Mouse (Mus musculus): ENCODE results near the gene Pde10a. TPM values are rescaled to one million over a fixed set of nuclear protein-coding genes. Genes with fewer than 3 reads are reported as not detected.

Gene Pde10a
- polyA plus RNA-seq, 1 experiment, result 2.0 TPM

GRCm38 (mm10) chr17:8505669-8506426, 19.3 kb upstream of the Pde10a start:
- Histone ChIP-seq H3K4me3 (ENCODE audit: insufficient read depth, low read depth, low read length) (peak overlapping the region; percentile 0; the same call in 1 of the 2 replicates), H3K36me3 (ENCODE audit: control insufficient read depth, insufficient read depth, low read length) (no peaks in the 10 kb centered on the region), H3K4me1 (ENCODE audit: control insufficient read depth, insufficient read depth, low read length) (no peaks in the 10 kb centered on the region), H3K27ac (ENCODE audit: insufficient read depth, low read depth, low read length) (no peak overlapping the region), H3K27me3 (replicated peaks; ENCODE audit: control insufficient read depth, insufficient read depth, low read length) (no peaks in the 10 kb centered on the region)
- no peak for TF ChIP-seq CTCF (conservative IDR thresholded peaks at IDR 0.05; ENCODE audit: insufficient read depth, insufficient read length, low read depth, low read length)
- no peak for TF ChIP-seq POLR2A (IDR thresholded peaks at IDR 0.05; ENCODE audit: low read depth, low read length)
- peak; percentile 91 for DNase-seq
- WGBS, result 2% methylated on average over 20 of the region's 20 CpGs

- Histone ChIP-seq H3K4me3 (ENCODE audit: insufficient read depth, low read depth, low read length) (no peak overlapping the region), H3K27me3 (replicated peaks; ENCODE audit: control insufficient read depth, insufficient read depth, low read length) (no peaks in the 10 kb centered on the region), H3K36me3 (ENCODE audit: control insufficient read depth, insufficient read depth, low read length) (no peaks in the 10 kb centered on the region), H3K27ac (ENCODE audit: insufficient read depth, low read depth, low read length) (no peak overlapping the region), H3K4me1 (ENCODE audit: control insufficient read depth, insufficient read depth, low read length) (no peaks in the 10 kb centered on the region)
- no peak for DNase-seq
- 71% methylated on average over 6 of the region's 6 CpGs for WGBS
- TF ChIP-seq POLR2A (IDR thresholded peaks at IDR 0.05; ENCODE audit: low read depth, low read length), result no peak
- TF ChIP-seq CTCF (conservative IDR thresholded peaks at IDR 0.05; ENCODE audit: insufficient read depth, insufficient read length, low read depth, low read length), result no peak
Measured at GRCm38 (mm10) chr17:8506726-8507125, 18.4 kb upstream of the Pde10a start.

GRCm38 (mm10) chr17:8507654-8508053, 17.5 kb upstream of the Pde10a start:
- no peak overlapping the region for H3K27ac ChIP-seq (ENCODE audit: insufficient read depth, low read depth, low read length)
- 10% methylated on average over 3 of the region's 3 CpGs for WGBS
- TF ChIP-seq POLR2A (IDR thresholded peaks at IDR 0.05; ENCODE audit: low read depth, low read length) (no peak), CTCF (conservative IDR thresholded peaks at IDR 0.05; ENCODE audit: insufficient read depth, insufficient read length, low read depth, low read length) (no peak)
- no peak overlapping the region for H3K4me3 ChIP-seq (ENCODE audit: insufficient read depth, low read depth, low read length)
- no peaks in the 10 kb centered on the region for H3K36me3 ChIP-seq (ENCODE audit: control insufficient read depth, insufficient read depth, low read length)
- H3K4me1 ChIP-seq (ENCODE audit: control insufficient read depth, insufficient read depth, low read length), result no peaks in the 10 kb centered on the region
- no peaks in the 10 kb centered on the region for H3K27me3 ChIP-seq (replicated peaks; ENCODE audit: control insufficient read depth, insufficient read depth, low read length)
- no peak for DNase-seq

- no peaks in the 10 kb centered on the region for H3K36me3 ChIP-seq (ENCODE audit: control insufficient read depth, insufficient read depth, low read length)
- WGBS, result 2% methylated on average over 16 of the region's 16 CpGs
- peak; percentile 77 for DNase-seq
Measured at GRCm38 (mm10) chr17:8508305-8509141, 16.6 kb upstream of the Pde10a start.

GRCm38 (mm10) chr17:8516006-8516405, 9.2 kb upstream of the Pde10a start:
- Histone ChIP-seq H3K4me3 (ENCODE audit: insufficient read depth, low read depth, low read length) (no peak overlapping the region), H3K4me1 (ENCODE audit: control insufficient read depth, insufficient read depth, low read length) (no peaks in the 10 kb centered on the region), H3K36me3 (ENCODE audit: control insufficient read depth, insufficient read depth, low read length) (no peaks in the 10 kb centered on the region), H3K27ac (ENCODE audit: insufficient read depth, low read depth, low read length) (no peak overlapping the region), H3K27me3 (replicated peaks; ENCODE audit: control insufficient read depth, insufficient read depth, low read length) (no peaks in the 10 kb centered on the region)
- 53% methylated on average over 6 of the region's 6 CpGs for WGBS
- DNase-seq, result no peak
- no peak for TF ChIP-seq CTCF (conservative IDR thresholded peaks at IDR 0.05; ENCODE audit: insufficient read depth, insufficient read length, low read depth, low read length)
- no peak for TF ChIP-seq POLR2A (IDR thresholded peaks at IDR 0.05; ENCODE audit: low read depth, low read length)

More at GRCm38 (mm10) chr17:8508305-8509141, 16.6 kb upstream of the Pde10a start:
- Histone ChIP-seq H3K4me3 (ENCODE audit: insufficient read depth, low read depth, low read length) (no peak overlapping the region), H3K27ac (ENCODE audit: insufficient read depth, low read depth, low read length) (no peak overlapping the region), H3K27me3 (replicated peaks; ENCODE audit: control insufficient read depth, insufficient read depth, low read length) (no peaks in the 10 kb centered on the region), H3K4me1 (ENCODE audit: control insufficient read depth, insufficient read depth, low read length) (no peaks in the 10 kb centered on the region)
- TF ChIP-seq POLR2A (IDR thresholded peaks at IDR 0.05; ENCODE audit: low read depth, low read length) (no peak), CTCF (conservative IDR thresholded peaks at IDR 0.05; ENCODE audit: insufficient read depth, insufficient read length, low read depth, low read length) (no peak)

- 27% methylated on average over 3 of the region's 3 CpGs for WGBS
- Histone ChIP-seq H3K4me3 (ENCODE audit: insufficient read depth, low read depth, low read length) (no peak overlapping the region), H3K4me1 (ENCODE audit: control insufficient read depth, insufficient read depth, low read length) (peaks cover 5% of the 10 kb centered on the region; the same call in 1 of the 2 replicates), H3K36me3 (ENCODE audit: control insufficient read depth, insufficient read depth, low read length) (no peaks in the 10 kb centered on the region), H3K27ac (ENCODE audit: insufficient read depth, low read depth, low read length) (no peak overlapping the region), H3K27me3 (replicated peaks; ENCODE audit: control insufficient read depth, insufficient read depth, low read length) (no peaks in the 10 kb centered on the region)
- no peak for DNase-seq
- no peak for TF ChIP-seq CTCF (conservative IDR thresholded peaks at IDR 0.05; ENCODE audit: insufficient read depth, insufficient read length, low read depth, low read length)
- no peak for TF ChIP-seq POLR2A (IDR thresholded peaks at IDR 0.05; ENCODE audit: low read depth, low read length)
Measured at GRCm38 (mm10) chr17:8523986-8524385, 1.2 kb upstream of the Pde10a start.
